Mouse (Mus musculus) lung, postnatal 0 days (tissue): ENCODE measurements around the gene Apopt1. TPM values are rescaled to one million over a fixed set of nuclear protein-coding genes. Genes with fewer than 3 reads are reported as not detected.

Experiments
- ATAC-seq: fragments of 200-750 bp; cut with Nextera tagmentation; 2 replicates; pipeline ENCODE4 v1.8.0; 2017; ENCODE audit warnings: moderate library complexity
- DNase-seq: peaks from one replicate; pipeline ENCODE4 v3.0.0-alpha.2; 2016; ENCODE audit warnings: low spot score
- H3K27ac ChIP-seq: fragments of 300-500 bp; sonication (generic); 2 replicates; pipeline ENCODE4 v1.5.1; 2014; ENCODE audit warnings: antibody characterized with exemption, mild to moderate bottlenecking, low read length, mixed read lengths
- H3K27me3 ChIP-seq: fragments of 300-500 bp; sonication (generic); replicated peaks from 2 replicates; pipeline ENCODE4 v1.6.1; 2014; ENCODE audit warnings: low read length, mixed read lengths; ENCODE audit not compliant: insufficient read depth
- H3K36me3 ChIP-seq: fragments of 300-500 bp; sonication (generic); 2 replicates; pipeline ENCODE4 v1.6.1; 2014; ENCODE audit warnings: low read length, mixed read lengths; ENCODE audit not compliant: insufficient read depth
- H3K4me1 ChIP-seq: fragments of 300-500 bp; sonication (generic); 2 replicates; pipeline ENCODE4 v1.6.1; 2014; ENCODE audit warnings: antibody characterized with exemption, low read depth, low read length, mixed read lengths; ENCODE audit not compliant: insufficient read depth
- H3K4me2 ChIP-seq: fragments of 300-500 bp; sonication (generic); replicated peaks from 2 replicates; pipeline ENCODE4 v1.6.1; 2014; ENCODE audit warnings: low read depth, mild to moderate bottlenecking, low read length, moderate library complexity, mixed read lengths
- H3K4me3 ChIP-seq: fragments of 300-500 bp; sonication (generic); 2 replicates; pipeline ENCODE4 v1.5.1; 2014; ENCODE audit warnings: low read depth, low read length
- H3K9ac ChIP-seq: fragments of 300-500 bp; sonication (generic); replicated peaks from 2 replicates; pipeline ENCODE4 v1.6.1; 2014; ENCODE audit warnings: low read depth, mild to moderate bottlenecking
- H3K9me3 ChIP-seq: fragments of 300-500 bp; sonication (generic); 2 replicates; pipeline ENCODE4 v1.6.1; 2016; ENCODE audit warnings: low read length, mixed read lengths
- CTCF ChIP-seq: IDR thresholded peaks from 2 replicates; pipeline ENCODE4 v1.5.1; 2016; ENCODE audit warnings: antibody characterized with exemption, mild to moderate bottlenecking
- EP300 ChIP-seq: IDR thresholded peaks from 2 replicates; pipeline ENCODE4 v1.6.1; 2016; ENCODE audit warnings: antibody characterized with exemption, mild to moderate bottlenecking, control low read depth
- WGBS: fragments of 180-500 bp; shearing (Covaris S2); extraction: QIAGEN DNeasy Blood & Tissue Kit; methylation state at CpG from one replicate; pipeline ENCODE4 v1.1.7; 2014; 5-methylcytosine and 5-hydroxymethylcytosine counted together
- polyA plus RNA-seq: library from polyadenylated mRNA; unstranded; fragments of >200 nt; fragmentation: Nextera tagmentation; extraction: Ambion mirVana; gene quantifications from 2 replicates; pipeline ENCODE4 v1.2.1, GENCODE M21; 2015

Gene Apopt1
- polyA plus RNA-seq, 1 experiment from 2014 or later = 42.3 TPM

DNA sequence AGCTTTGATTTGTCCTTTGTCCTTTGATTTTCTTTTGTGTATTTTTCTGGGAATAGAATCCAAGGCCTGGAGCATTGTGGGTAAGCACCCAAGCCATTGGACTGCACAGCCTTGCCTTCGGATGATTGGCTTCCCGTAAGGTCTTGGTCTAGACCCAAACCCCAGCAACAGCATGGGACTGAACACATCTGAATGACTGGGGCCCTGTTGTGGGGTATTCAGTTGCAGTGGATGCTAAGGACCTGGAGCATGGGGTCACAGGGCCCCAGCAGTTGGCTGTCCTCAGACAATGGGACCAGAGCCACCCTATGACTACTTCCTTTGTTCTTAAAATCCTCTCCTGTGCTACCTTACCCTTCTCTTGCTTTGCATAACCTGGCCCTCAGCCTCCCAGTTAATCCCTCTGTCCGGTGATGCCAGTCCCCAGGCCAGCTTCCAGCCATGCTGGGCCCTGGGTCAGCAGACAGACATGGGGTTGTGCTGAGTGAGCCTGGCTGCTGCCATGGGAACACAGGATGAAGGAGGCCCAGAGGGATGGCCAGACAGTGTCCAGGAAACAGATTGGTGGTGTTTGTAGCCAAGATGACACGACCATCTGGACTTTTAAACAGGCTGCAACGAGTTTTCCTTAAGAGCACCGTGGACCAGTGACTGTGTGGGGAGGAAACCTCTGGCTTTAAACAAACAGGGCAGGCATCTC, 11.7 kb downstream of the Apopt1 start:
- WGBS = 64% methylated on average over 6 of the region's 6 CpGs
- DNase-seq = peak; percentile 16
- no peaks in the 10 kb centered on the region for H3K9me3 ChIP-seq
- H3K9ac ChIP-seq = no peak overlapping the region
- TF ChIP-seq CTCF = no peak
- TF ChIP-seq EP300 = no peak
- H3K4me1 ChIP-seq = no peaks in the 10 kb centered on the region
- peak; percentile 49; the same call in 1 of the 2 replicates for ATAC-seq
- no peak overlapping the region for H3K4me3 ChIP-seq
- peaks cover 4% of the 10 kb centered on the region; the same call in 1 of the 2 replicates for H3K36me3 ChIP-seq
- no peak overlapping the region for H3K4me2 ChIP-seq
- H3K27ac ChIP-seq = no peak overlapping the region
- H3K27me3 ChIP-seq = no peaks in the 10 kb centered on the region

GRCm38 (mm10) chr12:111725338-111726121, 12.5 kb downstream of the Apopt1 start:
- H3K4me2 ChIP-seq = no peak overlapping the region
- no peaks in the 10 kb centered on the region for H3K27me3 ChIP-seq
- H3K4me3 ChIP-seq = no peak overlapping the region
- 64% methylated on average over 12 of the region's 12 CpGs for WGBS
- DNase-seq (no peak), ATAC-seq (peak; percentile 16; the same call in 1 of the 2 replicates)
- peaks cover 4% of the 10 kb centered on the region; the same call in 1 of the 2 replicates for H3K36me3 ChIP-seq
- no peaks in the 10 kb centered on the region for H3K4me1 ChIP-seq
- 0 out of 2 replicates have a peak overlapping the region, but pooled peaks have one; percentile 32 for H3K27ac ChIP-seq
- H3K9ac ChIP-seq = no peak overlapping the region
- H3K9me3 ChIP-seq = no peaks in the 10 kb centered on the region
- TF ChIP-seq EP300 (no peak), CTCF (no peak)

DNA sequence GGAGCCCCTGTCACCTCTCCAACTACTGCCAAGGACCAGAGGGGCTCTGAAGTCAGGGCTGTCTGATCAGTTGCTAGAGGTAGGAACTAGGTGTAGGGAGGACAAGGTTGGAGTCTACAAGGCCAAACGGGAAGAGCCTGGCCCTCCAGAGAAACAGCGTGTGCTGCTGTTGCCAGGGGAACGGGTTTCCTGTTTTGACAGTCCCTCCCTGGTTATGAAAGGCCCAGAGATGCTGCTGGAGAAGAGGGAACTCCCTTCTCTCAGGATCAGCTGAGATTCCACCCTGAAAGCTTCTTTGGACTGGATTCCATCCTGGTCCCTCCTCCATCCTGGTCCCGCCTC, 13.0 kb downstream of the Apopt1 start:
- peaks cover 4% of the 10 kb centered on the region; the same call in 1 of the 2 replicates for H3K36me3 ChIP-seq

DNA sequence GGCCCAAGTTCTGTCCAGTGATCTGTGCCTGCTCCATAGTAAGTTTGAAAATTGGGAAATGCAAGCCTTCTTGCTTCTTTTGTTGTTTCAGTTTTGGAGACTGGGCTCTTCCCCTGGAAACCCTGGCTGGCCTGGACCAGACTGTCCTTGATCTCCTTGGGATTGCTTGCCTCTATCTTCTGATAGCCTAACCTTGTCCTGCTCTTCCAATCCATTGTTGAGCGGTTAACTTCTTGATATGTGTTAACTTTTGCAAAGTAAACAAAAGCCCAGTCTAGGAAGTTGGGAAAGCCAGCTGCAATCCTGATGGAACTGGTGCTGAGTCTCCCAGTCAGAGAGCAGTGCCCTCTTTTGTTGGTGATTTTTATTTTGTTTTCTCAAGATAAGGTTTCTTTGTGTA, 14.9 kb downstream of the Apopt1 start:
- Histone ChIP-seq H3K4me3 (no peak overlapping the region), H3K9ac (no peak overlapping the region), H3K27me3 (no peaks in the 10 kb centered on the region), H3K27ac (no peak overlapping the region), H3K36me3 (peaks cover 4% of the 10 kb centered on the region; the same call in 1 of the 2 replicates), H3K4me1 (no peaks in the 10 kb centered on the region), H3K4me2 (no peak overlapping the region), H3K9me3 (no peaks in the 10 kb centered on the region)
- ATAC-seq (no peak), DNase-seq (no peak)
- TF ChIP-seq CTCF (no peak), EP300 (no peak)
- WGBS = 70% methylated on average over 1 of the region's 1 CpGs

More for the DNA sequence above, 13.0 kb downstream of the Apopt1 start:
- no peak for TF ChIP-seq EP300
- no peak for TF ChIP-seq CTCF
- peak; percentile 81 for ATAC-seq
- Histone ChIP-seq H3K27ac (0 out of 2 replicates have a peak overlapping the region, but pooled peaks have one; percentile 32), H3K9me3 (no peaks in the 10 kb centered on the region), H3K4me3 (no peak overlapping the region), H3K4me1 (no peaks in the 10 kb centered on the region), H3K9ac (no peak overlapping the region), H3K27me3 (no peaks in the 10 kb centered on the region), H3K4me2 (no peak overlapping the region)
- DNase-seq = peak; percentile 78
- 61% methylated on average over 4 of the region's 4 CpGs for WGBS

- no peaks in the 10 kb centered on the region for H3K4me1 ChIP-seq
- H3K27ac ChIP-seq = no peak overlapping the region
- H3K9me3 ChIP-seq = no peaks in the 10 kb centered on the region
- no peak overlapping the region for H3K4me3 ChIP-seq
- no peaks in the 10 kb centered on the region for H3K27me3 ChIP-seq
- H3K9ac ChIP-seq = no peak overlapping the region
- peak; percentile 100 for TF ChIP-seq CTCF
- TF ChIP-seq EP300 = no peak
- H3K4me2 ChIP-seq = no peak overlapping the region
- ATAC-seq (peak; percentile 96), DNase-seq (peak; percentile 94)
- peaks cover 4% of the 10 kb centered on the region; the same call in 1 of the 2 replicates for H3K36me3 ChIP-seq
- WGBS = 33% methylated on average over 30 of the region's 30 CpGs
Observed at GRCm38 (mm10) chr12:111731822-111732807, 19.1 kb downstream of the Apopt1 start.
